Mouse (Mus musculus): ENCODE results near the gene Ppox. TPM values are rescaled to one million over a fixed set of nuclear protein-coding genes. Genes with fewer than 3 reads are reported as not detected.
A peak's percentile ranks its signal among the peaks of the same experiment; 100 is the strongest.
"Not testable (repeated sequence)": the region's sequence is repeated elsewhere in the genome, so short reads cannot be mapped to it uniquely, and the experiment has no call there.

Gene Ppox
- 26.6 and 30.6 TPM in 2 replicates for total RNA-seq (2014; rRNA removed)
- polyA plus RNA-seq (2015; fragmentation: Nextera tagmentation; extraction: Ambion mirVana) = 21.1 and 23.3 TPM in 2 replicates

DNA sequence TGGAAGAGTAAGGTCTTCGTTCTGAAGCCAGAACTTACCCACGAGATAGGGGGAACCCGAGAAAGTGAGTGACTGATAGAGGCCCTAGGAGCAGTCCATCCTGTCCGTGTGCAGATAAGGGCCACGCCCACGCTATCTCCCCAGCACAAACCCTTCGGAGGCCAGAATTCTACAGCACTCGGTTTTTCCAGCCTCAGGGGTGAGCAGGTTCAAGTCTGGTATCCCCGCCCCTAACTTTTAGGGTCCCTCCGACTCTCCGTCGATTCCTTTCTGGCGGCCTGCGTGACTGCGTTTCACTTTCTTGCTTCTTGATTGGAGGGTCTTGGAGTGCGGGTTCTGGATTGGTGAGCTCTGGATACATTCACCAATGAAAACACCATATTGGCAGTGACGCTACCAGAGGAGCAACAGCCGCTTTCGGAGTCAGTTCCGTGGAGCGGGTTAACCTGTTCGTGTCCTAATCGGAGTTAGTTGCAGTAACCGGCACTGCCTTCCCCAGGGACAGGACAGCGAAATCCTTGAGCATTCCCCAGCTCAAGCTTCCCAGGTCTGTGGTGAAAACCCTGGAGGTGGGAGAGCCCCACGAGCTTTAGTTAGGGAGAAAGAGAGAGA is at the start of gene Ppox:
Ppox (minus strand) TSS at position 271 of the 612 bp plus-strand sequence.
- peak within 1 kb of the TSS; percentile 73 for H3K27ac ChIP-seq (ENCODE audit: low read depth, low read length)

DNA sequence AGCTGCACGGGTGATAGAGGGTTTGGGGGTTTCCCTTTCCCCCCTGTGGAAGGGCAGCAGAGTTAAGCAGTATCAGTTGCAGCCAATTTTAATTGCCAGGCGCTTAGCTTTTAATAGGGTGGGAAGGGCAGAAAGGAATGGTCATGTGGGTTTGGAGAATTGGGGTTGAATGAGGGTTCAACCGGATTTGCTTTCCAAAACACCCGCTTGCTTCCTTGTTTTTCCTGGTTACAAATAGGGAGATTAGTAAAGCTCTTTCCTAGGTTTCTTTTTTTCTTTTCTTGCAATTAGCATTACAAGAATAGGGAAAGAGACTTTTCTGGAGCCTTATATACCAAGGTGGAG is 49.2 kb upstream of the Ppox start:
- peak overlapping the region; percentile 98 for H3K4me3 ChIP-seq (ENCODE audit: low read depth, low read length)
- DNase-seq (no peak), ATAC-seq (no peak)
- H3K27ac ChIP-seq (ENCODE audit: low read depth, low read length) = peak overlapping the region; percentile 99
- no peak for TF ChIP-seq CTCF (IDR thresholded peaks at IDR 0.05; ENCODE audit: low read depth)
- 0% methylated on average over 4 of the region's 4 CpGs for WGBS
- peak overlapping the region; percentile 98 for H3K9ac ChIP-seq
- H3K36me3 ChIP-seq (ENCODE audit: insufficient read depth) = peaks cover 3% of the 10 kb centered on the region
- H3K27me3 ChIP-seq (ENCODE audit: insufficient read depth, low read length) = no peaks in the 10 kb centered on the region
- H3K4me1 ChIP-seq (ENCODE audit: insufficient read depth) = peaks cover 23% of the 10 kb centered on the region
- no peaks in the 10 kb centered on the region for H3K9me3 ChIP-seq (ENCODE audit: low read length)
- H3K4me2 ChIP-seq (ENCODE audit: low read depth) = peak overlapping the region; percentile 74

More for the DNA sequence above, at the start of gene Ppox:
- ATAC-seq (peak; percentile 99), DNase-seq (peak; percentile 96)
- H3K4me1 ChIP-seq (ENCODE audit: insufficient read depth) = peaks cover 10% of the 10 kb centered on the region
- H3K4me3 ChIP-seq (ENCODE audit: low read depth, low read length) = peak within 1 kb of the TSS; percentile 60
- no peaks in the 10 kb centered on the region for H3K9me3 ChIP-seq (ENCODE audit: low read length)
- H3K36me3 ChIP-seq (ENCODE audit: insufficient read depth) = peaks cover 46% of the 10 kb centered on the region
- peak within 1 kb of the TSS; percentile 56 for H3K9ac ChIP-seq
- no peaks in the 10 kb centered on the region for H3K27me3 ChIP-seq (ENCODE audit: insufficient read depth, low read length)
- no peak for TF ChIP-seq CTCF (IDR thresholded peaks at IDR 0.05; ENCODE audit: low read depth)
- H3K4me2 ChIP-seq (ENCODE audit: low read depth) = peak within 1 kb of the TSS; percentile 90
- under 1% methylated on average over 26 of the region's 26 CpGs for WGBS

DNA sequence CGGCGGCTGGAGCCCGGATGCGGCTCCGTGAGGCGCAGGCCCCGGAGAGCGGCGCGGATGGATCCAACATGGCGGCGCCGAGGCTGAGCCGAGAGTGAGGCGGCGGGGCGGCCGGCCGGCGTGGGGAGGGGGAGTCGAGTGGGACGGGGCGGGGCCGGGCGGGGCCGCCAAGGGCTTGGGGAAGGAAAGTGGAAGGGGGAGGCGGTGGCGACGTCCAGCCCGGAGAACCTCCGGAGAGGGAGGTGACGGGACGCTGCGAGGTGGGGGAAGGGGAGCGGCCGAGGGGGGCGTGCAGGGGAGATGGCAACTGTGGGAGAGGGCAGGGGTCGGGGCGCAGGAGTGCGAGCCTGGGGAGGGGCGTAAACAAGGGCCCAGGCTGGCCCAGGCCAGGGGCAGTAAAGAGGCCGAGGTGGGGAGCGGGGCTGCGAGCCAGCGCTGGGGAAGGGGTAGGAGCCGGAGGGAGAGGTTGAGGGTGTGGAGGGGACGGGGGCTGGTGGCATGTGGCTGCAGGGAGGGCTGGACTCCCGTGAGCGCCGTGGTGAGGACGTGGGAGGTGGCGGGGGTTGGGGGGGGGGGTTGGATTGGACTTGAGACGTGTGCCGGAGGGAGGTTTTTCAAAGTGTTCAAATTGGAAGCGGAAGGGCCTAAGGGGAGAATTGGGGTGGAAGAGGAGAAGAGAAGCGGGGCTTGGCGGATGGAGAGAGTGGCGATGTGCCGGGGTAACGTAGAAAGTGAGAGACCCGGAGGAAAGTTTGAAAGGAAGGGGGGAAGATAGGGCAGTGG is 48.6 kb upstream of the Ppox start:
- Histone ChIP-seq H3K27ac (ENCODE audit: low read depth, low read length) (peak overlapping the region; percentile 99), H3K27me3 (ENCODE audit: insufficient read depth, low read length) (no peaks in the 10 kb centered on the region), H3K4me1 (ENCODE audit: insufficient read depth) (peaks cover 23% of the 10 kb centered on the region), H3K4me3 (ENCODE audit: low read depth, low read length) (peak overlapping the region; percentile 98), H3K9ac (peak overlapping the region; percentile 98), H3K9me3 (ENCODE audit: low read length) (no peaks in the 10 kb centered on the region), H3K4me2 (ENCODE audit: low read depth) (peak overlapping the region; percentile 74), H3K36me3 (ENCODE audit: insufficient read depth) (peaks cover 1% of the 10 kb centered on the region)
- peak; percentile 83 for ATAC-seq
- peak; percentile 37 for DNase-seq
- TF ChIP-seq CTCF (IDR thresholded peaks at IDR 0.05; ENCODE audit: low read depth) = no peak
- WGBS = 1% methylated on average over 48 of the region's 61 CpGs

DNA sequence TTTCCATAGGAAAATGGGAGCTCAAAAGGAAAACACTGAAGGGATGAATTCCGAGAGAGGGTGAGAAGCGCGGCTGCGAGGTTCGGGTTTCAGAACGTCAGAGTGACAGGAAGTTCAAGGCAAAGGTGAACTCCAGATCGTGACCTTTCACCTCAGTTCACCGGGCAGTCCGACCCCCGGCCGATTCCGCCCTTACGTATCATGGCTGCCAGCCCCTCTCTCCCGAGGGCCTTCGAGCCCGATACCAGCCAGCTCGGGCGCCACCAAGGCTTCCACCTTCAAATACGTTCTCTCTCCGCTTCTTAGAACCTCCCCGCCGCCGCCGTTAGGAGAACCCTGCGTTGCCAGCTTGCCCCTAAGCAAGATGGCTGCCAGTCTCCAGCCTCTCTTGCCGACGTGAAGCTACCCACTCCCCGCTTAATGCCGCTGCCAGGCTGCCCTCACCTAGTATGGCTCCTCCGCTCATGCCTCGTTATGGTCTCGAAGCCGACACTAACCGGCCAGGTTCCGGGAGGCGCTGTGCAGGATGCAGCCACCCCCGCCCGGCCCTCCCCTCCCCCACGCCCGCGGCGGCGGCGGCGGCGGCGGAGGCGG is 48.0 kb upstream of the Ppox start, which contains the start of gene Dedd:
Dedd (plus strand) TSS at position 307 of the 594 bp plus-strand sequence.
- TF ChIP-seq CTCF (IDR thresholded peaks at IDR 0.05; ENCODE audit: low read depth) = peak; percentile 45
- ATAC-seq (peak; percentile 97), DNase-seq (peak; percentile 97)
- Histone ChIP-seq H3K27ac (ENCODE audit: low read depth, low read length) (peak within 1 kb of the TSS; percentile 99), H3K9me3 (ENCODE audit: low read length) (no peaks in the 10 kb centered on the region), H3K9ac (peak within 1 kb of the TSS; percentile 98), H3K4me2 (ENCODE audit: low read depth) (peak within 1 kb of the TSS; percentile 74), H3K36me3 (ENCODE audit: insufficient read depth) (no peaks in the 10 kb centered on the region; the same call in none of the 2 replicates), H3K4me1 (ENCODE audit: insufficient read depth) (peaks cover 23% of the 10 kb centered on the region), H3K4me3 (ENCODE audit: low read depth, low read length) (peak within 1 kb of the TSS; percentile 98), H3K27me3 (ENCODE audit: insufficient read depth, low read length) (no peaks in the 10 kb centered on the region)
- under 1% methylated on average over 48 of the region's 48 CpGs for WGBS

DNA sequence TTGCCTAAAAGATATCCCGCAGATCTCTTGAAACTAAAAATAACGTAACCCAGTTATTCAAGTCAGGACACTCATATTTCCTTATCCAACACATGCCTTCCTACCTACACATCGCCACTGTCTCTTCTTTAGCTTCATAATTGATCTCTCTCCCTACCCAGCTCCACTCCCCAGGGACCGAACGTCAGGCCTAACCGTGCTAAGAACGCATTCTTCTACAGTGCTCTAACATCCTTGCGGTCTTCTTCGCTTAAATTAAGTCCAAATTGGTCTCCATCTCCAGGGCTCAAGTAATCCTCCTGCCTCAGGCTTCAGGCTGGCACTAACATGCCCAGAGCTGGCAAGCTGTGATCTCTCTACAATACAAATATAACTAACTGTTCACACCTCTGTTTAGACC is 47.3 kb upstream of the Ppox start:
- DNase-seq (no peak), ATAC-seq (no peak)
- H3K27ac ChIP-seq (ENCODE audit: low read depth, low read length) = peak overlapping the region; percentile 99
- TF ChIP-seq CTCF (IDR thresholded peaks at IDR 0.05; ENCODE audit: low read depth) = no peak
- no peaks in the 10 kb centered on the region for H3K9me3 ChIP-seq (ENCODE audit: low read length)
- H3K9ac ChIP-seq = peak overlapping the region; percentile 98
- peak overlapping the region; percentile 74 for H3K4me2 ChIP-seq (ENCODE audit: low read depth)
- H3K27me3 ChIP-seq (ENCODE audit: insufficient read depth, low read length) = no peaks in the 10 kb centered on the region
- 32% methylated on average over 9 of the region's 9 CpGs for WGBS
- peaks cover 23% of the 10 kb centered on the region for H3K4me1 ChIP-seq (ENCODE audit: insufficient read depth)
- H3K36me3 ChIP-seq (ENCODE audit: insufficient read depth) = no peaks in the 10 kb centered on the region; the same call in 1 of the 2 replicates
- peak overlapping the region; percentile 98 for H3K4me3 ChIP-seq (ENCODE audit: low read depth, low read length)

DNA sequence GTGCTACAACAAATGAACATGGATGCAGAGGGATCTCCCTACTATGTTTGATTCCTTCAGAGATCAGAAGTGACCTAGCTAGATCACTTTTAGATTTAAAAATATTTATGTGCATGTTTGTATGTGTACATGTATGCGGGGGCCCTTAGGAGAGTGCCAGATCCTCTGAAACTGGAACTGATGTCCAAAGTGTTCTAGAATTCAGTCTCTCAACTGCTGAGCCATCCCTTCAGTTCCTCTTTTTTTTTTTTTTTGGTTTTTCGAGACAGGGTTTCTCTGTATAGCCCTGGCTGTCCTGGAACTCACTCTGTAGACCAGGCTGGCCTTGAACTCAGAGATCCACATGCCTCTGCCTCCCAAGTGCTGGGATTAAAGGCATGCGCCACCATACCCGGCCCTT is 45.6 kb upstream of the Ppox start:
- not testable (repeated sequence) for DNase-seq; H3K27me3 ChIP-seq (ENCODE audit: insufficient read depth, low read length); H3K9me3 ChIP-seq (ENCODE audit: low read length); H3K9ac ChIP-seq; H3K27ac ChIP-seq (ENCODE audit: low read depth, low read length); H3K4me2 ChIP-seq (ENCODE audit: low read depth); H3K36me3 ChIP-seq (ENCODE audit: insufficient read depth); ATAC-seq; H3K4me3 ChIP-seq (ENCODE audit: low read depth, low read length)
- H3K4me1 ChIP-seq (ENCODE audit: insufficient read depth) = peaks cover 23% of the 10 kb centered on the region
- 92% methylated on average over 4 of the region's 4 CpGs for WGBS

Measured in forebrain, postnatal 0 days (tissue).